Mouse (Mus musculus): ENCODE data around the gene Cab39.

- TF ChIP-seq CTCF (IDR thresholded peaks at IDR 0.05; ENCODE audit: low read depth) (no peak), EP300 (IDR thresholded peaks at IDR 0.05; ENCODE audit: low read depth) (no peak)
Measured at GRCm38 (mm10) chr1:85779012-85779411, 14.2 kb upstream of the Cab39 start.

Data from liver, postnatal 0 days (tissue).